Mouse (Mus musculus): ENCODE data around the gene Gm19668. TPM values are rescaled to one million over a fixed set of nuclear protein-coding genes. Genes with fewer than 3 reads are reported as not detected.

Gene Gm19668
- polyA plus RNA-seq, 1 experiment, result not detected

DNA sequence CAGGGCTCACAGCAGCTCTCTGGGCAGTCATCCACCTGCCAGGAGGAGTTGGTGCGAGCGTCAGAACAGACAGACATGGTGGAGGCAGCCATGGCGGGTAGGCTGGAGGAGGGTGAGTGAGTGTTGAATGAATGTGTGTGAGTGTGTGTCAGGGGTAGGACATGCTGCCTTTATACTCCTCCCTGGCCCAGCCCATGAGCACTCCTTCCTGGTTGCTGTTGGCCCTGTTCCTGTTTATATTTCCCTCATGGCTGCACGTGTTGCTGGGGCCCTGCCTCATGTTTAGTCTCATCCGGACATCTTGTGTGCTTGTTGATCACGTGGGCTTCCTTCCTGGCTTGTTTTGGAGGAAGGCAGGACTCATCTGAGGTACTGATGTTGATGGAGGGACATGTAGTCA, 28.0 kb upstream of the Gm19668 start, which contains the start of gene Krtap10-4:
Krtap10-4 (minus strand) TSS at position 145 of the 400 bp plus-strand sequence.
- H3K27me3 ChIP-seq (ENCODE audit: control insufficient read depth, insufficient read depth, insufficient read length), result peaks cover 24% of the 10 kb centered on the region
- TF ChIP-seq CEBPB (IDR thresholded peaks at IDR 0.05; ENCODE audit: low read depth) (no peak), MYOG (IDR thresholded peaks at IDR 0.05; ENCODE audit: control insufficient read depth, extremely low read depth, insufficient read length) (no peak)
- no peak within 1 kb of the TSS for H3K4me3 ChIP-seq (ENCODE audit: insufficient read depth, poor library complexity, severe bottlenecking)

DNA sequence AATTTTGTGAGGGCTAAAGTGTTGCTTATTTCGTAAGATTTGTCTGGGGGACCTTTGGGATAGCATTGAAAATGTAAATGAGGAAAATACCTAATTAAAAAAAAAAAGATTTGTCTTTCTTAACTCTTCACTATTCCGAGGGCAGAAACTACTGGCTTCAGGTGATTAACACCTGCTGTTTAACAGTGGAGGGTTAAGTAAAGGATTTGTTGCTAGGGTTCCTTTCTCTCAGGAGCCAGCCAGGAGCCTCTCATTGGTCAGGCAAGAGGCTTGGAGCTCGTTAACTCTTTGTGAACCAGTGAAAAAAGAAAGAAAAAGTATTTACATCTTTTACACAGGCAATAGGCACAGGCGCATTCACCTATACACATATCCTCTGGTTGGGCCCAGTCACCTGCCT, 20.3 kb upstream of the Gm19668 start:
- Histone ChIP-seq H3ac (ENCODE audit: control insufficient read depth, insufficient read length, low read depth) (no peak overlapping the region), H3K79me2 (ENCODE audit: control insufficient read depth, insufficient read depth) (no peaks in the 10 kb centered on the region), H3K27me3 (ENCODE audit: control insufficient read depth, insufficient read depth, insufficient read length) (peaks cover 20% of the 10 kb centered on the region), H3K4me3 (ENCODE audit: insufficient read depth, poor library complexity, severe bottlenecking) (no peak overlapping the region), H3K79me3 (ENCODE audit: low read depth) (no peaks in the 10 kb centered on the region), H3K36me3 (ENCODE audit: control insufficient read depth, insufficient read depth) (no peaks in the 10 kb centered on the region)
- no peak for TF ChIP-seq FOSL1 (IDR thresholded peaks at IDR 0.05; ENCODE audit: insufficient read depth, low read length, poor library complexity, severe bottlenecking)
- TF ChIP-seq USF1 (IDR thresholded peaks at IDR 0.05; ENCODE audit: low read depth), result no peak
- TF ChIP-seq MYOD1 (IDR thresholded peaks at IDR 0.05; ENCODE audit: control insufficient read depth, insufficient read length, low read depth), result no peak
- no peak for TF ChIP-seq CTCF (IDR thresholded peaks at IDR 0.05; ENCODE audit: control insufficient read depth, insufficient read depth, insufficient read length)
- no peak for TF ChIP-seq MYOG (IDR thresholded peaks at IDR 0.05; ENCODE audit: control insufficient read depth, extremely low read depth, insufficient read length)
- TF ChIP-seq MAX (IDR thresholded peaks at IDR 0.05), result no peak
- TF ChIP-seq CEBPB (IDR thresholded peaks at IDR 0.05; ENCODE audit: low read depth), result no peak

More for the DNA sequence above, 28.0 kb upstream of the Gm19668 start, which contains the start of gene Krtap10-4:
- Histone ChIP-seq H3K79me2 (ENCODE audit: control insufficient read depth, insufficient read depth) (no peaks in the 10 kb centered on the region), H3K36me3 (ENCODE audit: control insufficient read depth, insufficient read depth) (no peaks in the 10 kb centered on the region), H3ac (ENCODE audit: control insufficient read depth, insufficient read length, low read depth) (no peak within 1 kb of the TSS), H3K79me3 (ENCODE audit: low read depth) (no peaks in the 10 kb centered on the region)

DNA sequence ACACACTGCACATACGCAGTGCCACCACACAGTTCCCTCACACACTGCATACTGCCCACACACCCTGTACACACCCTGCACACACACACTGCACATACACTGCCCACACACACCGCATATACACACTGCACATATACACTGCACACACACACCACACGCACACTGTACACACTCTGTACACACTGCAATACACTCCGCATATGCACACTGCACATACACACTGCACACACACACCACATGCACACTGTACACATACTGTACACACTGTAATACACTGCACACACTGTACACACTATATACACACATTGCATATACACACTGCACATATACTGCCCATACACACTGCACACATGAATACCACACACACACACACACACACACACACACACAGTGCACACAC, 19.6 kb upstream of the Gm19668 start:
- Histone ChIP-seq H3K4me3 (ENCODE audit: insufficient read depth, poor library complexity, severe bottlenecking) (no peak overlapping the region), H3K79me2 (ENCODE audit: control insufficient read depth, insufficient read depth) (no peaks in the 10 kb centered on the region), H3K79me3 (ENCODE audit: low read depth) (no peaks in the 10 kb centered on the region), H3K27me3 (ENCODE audit: control insufficient read depth, insufficient read depth, insufficient read length) (peaks cover 24% of the 10 kb centered on the region), H3K36me3 (ENCODE audit: control insufficient read depth, insufficient read depth) (no peaks in the 10 kb centered on the region), H3ac (ENCODE audit: control insufficient read depth, insufficient read length, low read depth) (no peak overlapping the region)
- TF ChIP-seq CTCF (IDR thresholded peaks at IDR 0.05; ENCODE audit: control insufficient read depth, insufficient read depth, insufficient read length) (no peak), MYOG (IDR thresholded peaks at IDR 0.05; ENCODE audit: control insufficient read depth, extremely low read depth, insufficient read length) (no peak)

DNA sequence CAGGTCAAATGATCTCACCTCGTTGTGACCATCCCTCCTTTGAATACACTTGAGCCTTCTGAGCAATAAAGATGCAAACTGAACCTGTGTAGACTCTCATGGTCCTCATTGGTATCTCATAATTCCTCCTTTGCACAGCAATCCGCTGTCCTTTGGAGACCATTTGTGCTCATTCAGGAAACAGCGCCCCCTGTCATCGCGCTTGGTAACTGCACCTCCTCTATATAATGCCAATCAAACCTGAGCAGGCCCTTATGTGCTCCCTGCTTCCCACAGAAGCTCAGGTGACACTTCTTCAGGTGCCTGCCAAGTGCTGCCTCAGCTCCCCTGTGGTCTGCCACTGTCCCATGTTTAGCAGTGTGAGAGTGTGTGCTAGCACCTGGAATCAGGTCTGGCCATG, 16.6 kb upstream of the Gm19668 start:
- Histone ChIP-seq H3K79me3 (ENCODE audit: low read depth) (no peaks in the 10 kb centered on the region), H3K36me3 (ENCODE audit: control insufficient read depth, insufficient read depth) (no peaks in the 10 kb centered on the region), H3ac (ENCODE audit: control insufficient read depth, insufficient read length, low read depth) (no peak overlapping the region), H3K4me3 (ENCODE audit: insufficient read depth, poor library complexity, severe bottlenecking) (no peak overlapping the region), H3K27me3 (ENCODE audit: control insufficient read depth, insufficient read depth, insufficient read length) (peaks cover 20% of the 10 kb centered on the region), H3K79me2 (ENCODE audit: control insufficient read depth, insufficient read depth) (no peaks in the 10 kb centered on the region)
- TF ChIP-seq CTCF (IDR thresholded peaks at IDR 0.05; ENCODE audit: control insufficient read depth, insufficient read depth, insufficient read length) (no peak), USF1 (IDR thresholded peaks at IDR 0.05; ENCODE audit: low read depth) (no peak), CEBPB (IDR thresholded peaks at IDR 0.05; ENCODE audit: low read depth) (no peak), FOSL1 (IDR thresholded peaks at IDR 0.05; ENCODE audit: insufficient read depth, low read length, poor library complexity, severe bottlenecking) (no peak), MAX (IDR thresholded peaks at IDR 0.05) (no peak), MYOD1 (IDR thresholded peaks at IDR 0.05; ENCODE audit: control insufficient read depth, insufficient read length, low read depth) (no peak), MYOG (IDR thresholded peaks at IDR 0.05; ENCODE audit: control insufficient read depth, extremely low read depth, insufficient read length) (no peak)

DNA sequence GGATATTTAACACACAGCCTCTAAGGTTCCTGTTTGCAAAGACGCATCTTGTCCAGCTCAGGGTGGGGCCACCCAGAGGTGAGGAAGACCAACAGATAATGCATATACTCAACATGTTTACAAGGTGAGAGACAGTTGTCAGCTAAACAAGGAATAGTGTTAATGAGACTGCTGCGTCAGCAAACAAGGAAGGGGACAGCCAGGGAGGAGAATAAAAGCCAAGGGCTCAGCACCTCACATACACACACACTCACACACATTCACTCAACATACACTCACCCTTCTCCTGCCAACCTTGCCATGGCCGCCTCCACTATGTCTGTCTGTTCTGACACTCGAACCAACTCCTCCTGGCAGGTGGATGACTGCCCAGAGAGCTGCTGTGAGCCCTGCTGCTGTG, 15.4 kb upstream of the Gm19668 start, which contains the start of gene Gm2696:
Gm2696 (plus strand) TSS at position 301 of the 400 bp plus-strand sequence.
- Histone ChIP-seq H3K79me3 (ENCODE audit: low read depth) (no peaks in the 10 kb centered on the region), H3ac (ENCODE audit: control insufficient read depth, insufficient read length, low read depth) (no peak within 1 kb of the TSS), H3K36me3 (ENCODE audit: control insufficient read depth, insufficient read depth) (no peaks in the 10 kb centered on the region), H3K4me3 (ENCODE audit: insufficient read depth, poor library complexity, severe bottlenecking) (no peak within 1 kb of the TSS), H3K79me2 (ENCODE audit: control insufficient read depth, insufficient read depth) (no peaks in the 10 kb centered on the region), H3K27me3 (ENCODE audit: control insufficient read depth, insufficient read depth, insufficient read length) (peaks cover 15% of the 10 kb centered on the region)
- TF ChIP-seq USF1 (IDR thresholded peaks at IDR 0.05; ENCODE audit: low read depth) (no peak), MYOG (IDR thresholded peaks at IDR 0.05; ENCODE audit: control insufficient read depth, extremely low read depth, insufficient read length) (no peak), CEBPB (IDR thresholded peaks at IDR 0.05; ENCODE audit: low read depth) (no peak), MYOD1 (IDR thresholded peaks at IDR 0.05; ENCODE audit: control insufficient read depth, insufficient read length, low read depth) (no peak), CTCF (IDR thresholded peaks at IDR 0.05; ENCODE audit: control insufficient read depth, insufficient read depth, insufficient read length) (no peak), MAX (IDR thresholded peaks at IDR 0.05) (no peak)

DNA sequence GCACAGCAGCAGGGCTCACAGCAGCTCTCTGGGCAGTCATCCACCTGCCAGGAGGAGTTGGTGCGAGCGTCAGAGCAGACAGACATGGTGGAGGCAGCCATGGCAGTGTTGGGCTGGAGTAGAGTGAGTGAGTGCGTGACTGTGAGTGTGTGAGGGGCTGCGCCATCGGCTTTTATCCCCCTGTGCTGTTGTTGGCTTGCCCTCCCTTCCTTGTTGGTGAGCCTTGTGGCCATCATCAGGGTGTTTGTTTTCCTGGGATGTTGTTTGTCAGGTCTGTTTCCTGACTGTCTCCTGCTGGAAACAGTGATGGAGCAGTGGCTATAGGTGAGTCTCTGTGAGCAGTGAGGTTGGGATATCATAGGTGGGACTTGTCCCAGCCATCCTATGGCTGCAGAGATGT, 12.8 kb upstream of the Gm19668 start, which contains the start of gene Gm9507:
Gm9507 (minus strand) TSS at position 101 of the 400 bp plus-strand sequence.
- no peaks in the 10 kb centered on the region for H3K79me2 ChIP-seq (ENCODE audit: control insufficient read depth, insufficient read depth)
- no peaks in the 10 kb centered on the region for H3K79me3 ChIP-seq (ENCODE audit: low read depth)
- no peaks in the 10 kb centered on the region for H3K36me3 ChIP-seq (ENCODE audit: control insufficient read depth, insufficient read depth)
- no peak within 1 kb of the TSS for H3K4me3 ChIP-seq (ENCODE audit: insufficient read depth, poor library complexity, severe bottlenecking)
- peaks cover 7% of the 10 kb centered on the region for H3K27me3 ChIP-seq (ENCODE audit: control insufficient read depth, insufficient read depth, insufficient read length)
- TF ChIP-seq FOSL1 (IDR thresholded peaks at IDR 0.05; ENCODE audit: insufficient read depth, low read length, poor library complexity, severe bottlenecking) (no peak), MAX (IDR thresholded peaks at IDR 0.05) (no peak), MYOG (IDR thresholded peaks at IDR 0.05; ENCODE audit: control insufficient read depth, extremely low read depth, insufficient read length) (no peak), USF1 (IDR thresholded peaks at IDR 0.05; ENCODE audit: low read depth) (no peak), MYOD1 (IDR thresholded peaks at IDR 0.05; ENCODE audit: control insufficient read depth, insufficient read length, low read depth) (no peak)
- no peak within 1 kb of the TSS for H3ac ChIP-seq (ENCODE audit: control insufficient read depth, insufficient read length, low read depth)

Measured in C2C12 (cell line).